Mouse (Mus musculus): Measurements from ENCODE around the gene Omd.

Gene Omd

GRCm38 (mm10) chr13:49583859-49584258 is 1.6 kb downstream of the Omd start:
- TF ChIP-seq GATA4 (IDR thresholded peaks at IDR 0.05; ENCODE audit: insufficient replicate concordance, low read length) = no peak

GRCm38 (mm10) chr13:49584307-49585005 is 2.2 kb downstream of the Omd start:
- no peak for TF ChIP-seq GATA4 (IDR thresholded peaks at IDR 0.05; ENCODE audit: insufficient replicate concordance, low read length)

- no peak for TF ChIP-seq GATA4 (IDR thresholded peaks at IDR 0.05; ENCODE audit: insufficient replicate concordance, low read length)
These were observed 3.8 kb downstream of the Omd start for GRCm38 (mm10) chr13:49586062-49586461.

GRCm38 (mm10) chr13:49603603-49604002 is 21.3 kb downstream of the Omd start:
- no peak for TF ChIP-seq GATA4 (IDR thresholded peaks at IDR 0.05; ENCODE audit: insufficient replicate concordance, low read length)

GRCm38 (mm10) chr13:49607714-49608113 is 25.5 kb downstream of the Omd start, which contains the start of gene Ogn:
Ogn (plus strand) TSS chr13:49608046.
- no peak for TF ChIP-seq GATA4 (IDR thresholded peaks at IDR 0.05; ENCODE audit: insufficient replicate concordance, low read length)

- no peak for TF ChIP-seq GATA4 (IDR thresholded peaks at IDR 0.05; ENCODE audit: insufficient replicate concordance, low read length)
These were observed 26.5 kb downstream of the Omd start for GRCm38 (mm10) chr13:49608589-49609322.

GRCm38 (mm10) chr13:49617021-49617420 is 34.8 kb downstream of the Omd start:
- no peak for TF ChIP-seq GATA4 (IDR thresholded peaks at IDR 0.05; ENCODE audit: insufficient replicate concordance, low read length)

GRCm38 (mm10) chr13:49618365-49618764 is 36.1 kb downstream of the Omd start:
- no peak for TF ChIP-seq GATA4 (IDR thresholded peaks at IDR 0.05; ENCODE audit: insufficient replicate concordance, low read length)

- TF ChIP-seq GATA4 (IDR thresholded peaks at IDR 0.05; ENCODE audit: insufficient replicate concordance, low read length) = no peak
These were observed 41.0 kb downstream of the Omd start for GRCm38 (mm10) chr13:49623216-49623615.

- no peak for TF ChIP-seq GATA4 (IDR thresholded peaks at IDR 0.05; ENCODE audit: insufficient replicate concordance, low read length)
These were observed 45.9 kb downstream of the Omd start for GRCm38 (mm10) chr13:49628167-49628566.

- TF ChIP-seq GATA4 (IDR thresholded peaks at IDR 0.05; ENCODE audit: insufficient replicate concordance, low read length) = no peak
These were observed 46.8 kb downstream of the Omd start for GRCm38 (mm10) chr13:49629076-49629475.

GRCm38 (mm10) chr13:49639965-49640364 is 57.7 kb downstream of the Omd start:
- no peak for TF ChIP-seq GATA4 (IDR thresholded peaks at IDR 0.05; ENCODE audit: insufficient replicate concordance, low read length)

Measured in liver, adult (tissue).